Mouse (Mus musculus) C2C12 (cell line): ENCODE measurements around the gene Acsf2.

Experiments used
- CEBPB ChIP-seq: IDR thresholded peaks from one replicate; pipeline ENCODE4 v1.6.1; 2011; ENCODE audit warnings: low read depth, mild to moderate bottlenecking, control low read depth, moderate library complexity
- CTCF ChIP-seq: IDR thresholded peaks from one replicate; pipeline ENCODE4 v1.5.1; 2011; ENCODE audit not compliant: control insufficient read depth, insufficient read depth, insufficient read length
- FOSL1 ChIP-seq: IDR thresholded peaks from one replicate; pipeline ENCODE4 v1.8.0; 2011; ENCODE audit warnings: mild to moderate bottlenecking, low read length; ENCODE audit not compliant: poor library complexity, insufficient read depth, severe bottlenecking
- MAX ChIP-seq: IDR thresholded peaks from one replicate; pipeline ENCODE4 v1.6.1; 2011; ENCODE audit warnings: mild to moderate bottlenecking, control low read depth
- MYOD1 ChIP-seq: IDR thresholded peaks from one replicate; pipeline ENCODE4 v1.6.1; 2011; ENCODE audit warnings: low read depth; ENCODE audit not compliant: control insufficient read depth, insufficient read length
- USF1 ChIP-seq: IDR thresholded peaks from one replicate; pipeline ENCODE4 v1.6.1; 2011; ENCODE audit warnings: low read depth, mild to moderate bottlenecking, control low read depth, moderate library complexity

DNA sequence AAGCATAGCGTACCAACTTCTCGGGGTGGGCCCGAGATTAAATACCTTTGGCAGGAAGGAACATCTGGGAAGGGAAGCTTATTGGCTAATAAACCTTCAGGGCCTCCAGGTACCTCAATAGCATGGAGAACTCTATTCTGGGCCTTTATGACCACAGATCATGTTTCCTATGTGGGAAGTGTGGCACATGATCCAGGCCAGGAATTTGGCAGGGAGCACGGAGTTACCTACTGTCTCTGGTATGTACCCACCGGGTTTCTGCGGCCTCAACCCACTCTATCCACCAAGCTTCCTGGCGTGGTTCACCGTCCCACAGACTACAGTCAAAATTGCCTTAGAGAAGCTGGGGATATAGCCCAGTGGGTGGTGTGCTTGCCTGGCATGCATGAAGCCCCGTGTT lies 16.6 kb downstream of the Acsf2 start:
- TF ChIP-seq CTCF (no peak), MAX (no peak), CEBPB (no peak), FOSL1 (no peak), USF1 (no peak), MYOD1 (no peak)
